Mouse (Mus musculus): ENCODE results near the gene Myg1. TPM values are rescaled to one million over a fixed set of nuclear protein-coding genes. Genes with fewer than 3 reads are reported as not detected.

Gene Myg1
- polyA plus RNA-seq, 1 experiment from 2014 or later, result 99.2 TPM

- ATAC-seq (ENCODE audit: low read depth), result no peak
- 92% methylated on average over 10 of the region's 10 CpGs for WGBS
- no peaks in the 10 kb centered on the region for H3K4me1 ChIP-seq (ENCODE audit: control insufficient read depth, insufficient read depth, low read length)
- no peaks in the 10 kb centered on the region for H3K9me3 ChIP-seq (ENCODE audit: control insufficient read depth, low read length)
- H3K27me3 ChIP-seq (ENCODE audit: control insufficient read depth, insufficient read depth, low read length), result no peaks in the 10 kb centered on the region
- H3K36me3 ChIP-seq (ENCODE audit: control insufficient read depth, insufficient read depth, low read length), result no peaks in the 10 kb centered on the region
- no peak overlapping the region for H3K4me2 ChIP-seq (ENCODE audit: low read depth, low read length)
- no peak overlapping the region for H3K4me3 ChIP-seq (ENCODE audit: low read depth, low read length)
- H3K9ac ChIP-seq (replicated peaks; ENCODE audit: low read depth, low read length), result no peak overlapping the region
- H3K27ac ChIP-seq (ENCODE audit: low read depth, low read length), result no peak overlapping the region
Observed at GRCm38 (mm10) chr15:102310074-102310845, 21.2 kb upstream of the Myg1 start.

- H3K4me3 ChIP-seq (ENCODE audit: low read depth, low read length), result no peak overlapping the region
- H3K27ac ChIP-seq (ENCODE audit: low read depth, low read length), result no peak overlapping the region
- no peak overlapping the region for H3K9ac ChIP-seq (replicated peaks; ENCODE audit: low read depth, low read length)
- no peaks in the 10 kb centered on the region for H3K4me1 ChIP-seq (ENCODE audit: control insufficient read depth, insufficient read depth, low read length)
- no peaks in the 10 kb centered on the region for H3K27me3 ChIP-seq (ENCODE audit: control insufficient read depth, insufficient read depth, low read length)
- no peak for ATAC-seq (ENCODE audit: low read depth)
- no peaks in the 10 kb centered on the region for H3K36me3 ChIP-seq (ENCODE audit: control insufficient read depth, insufficient read depth, low read length)
- H3K9me3 ChIP-seq (ENCODE audit: control insufficient read depth, low read length), result no peaks in the 10 kb centered on the region
- H3K4me2 ChIP-seq (ENCODE audit: low read depth, low read length), result no peak overlapping the region
Observed at GRCm38 (mm10) chr15:102311489-102311888, 20.0 kb upstream of the Myg1 start.

GRCm38 (mm10) chr15:102315292-102315691, 16.2 kb upstream of the Myg1 start:
- ATAC-seq (ENCODE audit: low read depth), result no peak
- Histone ChIP-seq H3K27me3 (ENCODE audit: control insufficient read depth, insufficient read depth, low read length) (no peaks in the 10 kb centered on the region), H3K27ac (ENCODE audit: low read depth, low read length) (no peak overlapping the region), H3K4me1 (ENCODE audit: control insufficient read depth, insufficient read depth, low read length) (no peaks in the 10 kb centered on the region), H3K4me2 (ENCODE audit: low read depth, low read length) (no peak overlapping the region), H3K4me3 (ENCODE audit: low read depth, low read length) (no peak overlapping the region), H3K9me3 (ENCODE audit: control insufficient read depth, low read length) (no peaks in the 10 kb centered on the region), H3K9ac (replicated peaks; ENCODE audit: low read depth, low read length) (no peak overlapping the region), H3K36me3 (ENCODE audit: control insufficient read depth, insufficient read depth, low read length) (no peaks in the 10 kb centered on the region)
- 88% methylated on average over 8 of the region's 8 CpGs for WGBS

- no peaks in the 10 kb centered on the region for H3K36me3 ChIP-seq (ENCODE audit: control insufficient read depth, insufficient read depth, low read length)
- no peak overlapping the region for H3K27ac ChIP-seq (ENCODE audit: low read depth, low read length)
- no peaks in the 10 kb centered on the region for H3K4me1 ChIP-seq (ENCODE audit: control insufficient read depth, insufficient read depth, low read length)
- no peak overlapping the region for H3K4me3 ChIP-seq (ENCODE audit: low read depth, low read length)
- H3K4me2 ChIP-seq (ENCODE audit: low read depth, low read length), result no peak overlapping the region
- no peaks in the 10 kb centered on the region for H3K27me3 ChIP-seq (ENCODE audit: control insufficient read depth, insufficient read depth, low read length)
- ATAC-seq (ENCODE audit: low read depth), result 0 out of 2 replicates have a peak, but pooled peaks have one; percentile 41
- WGBS, result 88% methylated on average over 6 of the region's 6 CpGs
- no peaks in the 10 kb centered on the region for H3K9me3 ChIP-seq (ENCODE audit: control insufficient read depth, low read length)
- H3K9ac ChIP-seq (replicated peaks; ENCODE audit: low read depth, low read length), result no peak overlapping the region
Observed at GRCm38 (mm10) chr15:102316263-102316662, 15.2 kb upstream of the Myg1 start.

GRCm38 (mm10) chr15:102324654-102325473, 6.6 kb upstream of the Myg1 start:
- WGBS, result 77% methylated on average over 12 of the region's 12 CpGs
- Histone ChIP-seq H3K27me3 (ENCODE audit: control insufficient read depth, insufficient read depth, low read length) (no peaks in the 10 kb centered on the region), H3K9me3 (ENCODE audit: control insufficient read depth, low read length) (no peaks in the 10 kb centered on the region), H3K27ac (ENCODE audit: low read depth, low read length) (no peak overlapping the region), H3K4me1 (ENCODE audit: control insufficient read depth, insufficient read depth, low read length) (peaks cover 9% of the 10 kb centered on the region), H3K36me3 (ENCODE audit: control insufficient read depth, insufficient read depth, low read length) (no peaks in the 10 kb centered on the region; the same call in 1 of the 2 replicates), H3K4me3 (ENCODE audit: low read depth, low read length) (peak overlapping the region; percentile 71; the same call in 1 of the 2 replicates), H3K4me2 (ENCODE audit: low read depth, low read length) (no peak overlapping the region; the same call in 1 of the 2 replicates), H3K9ac (replicated peaks; ENCODE audit: low read depth, low read length) (no peak overlapping the region)
- ATAC-seq (ENCODE audit: low read depth), result no peak

GRCm38 (mm10) chr15:102326022-102326576, 5.4 kb upstream of the Myg1 start, which contains the start of gene Pfdn5:
Gene Pfdn5, plus strand, starts transcription at chr15:102326116.
- Histone ChIP-seq H3K27me3 (ENCODE audit: control insufficient read depth, insufficient read depth, low read length) (no peaks in the 10 kb centered on the region), H3K4me1 (ENCODE audit: control insufficient read depth, insufficient read depth, low read length) (peaks cover 9% of the 10 kb centered on the region), H3K27ac (ENCODE audit: low read depth, low read length) (peak within 1 kb of the TSS; percentile 64), H3K4me2 (ENCODE audit: low read depth, low read length) (peak within 1 kb of the TSS; percentile 63), H3K36me3 (ENCODE audit: control insufficient read depth, insufficient read depth, low read length) (no peaks in the 10 kb centered on the region; the same call in none of the 2 replicates), H3K9ac (replicated peaks; ENCODE audit: low read depth, low read length) (peak within 1 kb of the TSS; percentile 75), H3K9me3 (ENCODE audit: control insufficient read depth, low read length) (no peaks in the 10 kb centered on the region), H3K4me3 (ENCODE audit: low read depth, low read length) (peak within 1 kb of the TSS; percentile 71)
- peak; percentile 92 for ATAC-seq (ENCODE audit: low read depth)
- WGBS, result under 1% methylated on average over 40 of the region's 40 CpGs

GRCm38 (mm10) chr15:102326892-102327291, 4.6 kb upstream of the Myg1 start:
- peaks cover 13% of the 10 kb centered on the region for H3K4me1 ChIP-seq (ENCODE audit: control insufficient read depth, insufficient read depth, low read length)
- 75% methylated on average over 8 of the region's 8 CpGs for WGBS
- ATAC-seq (ENCODE audit: low read depth), result no peak
- no peaks in the 10 kb centered on the region; the same call in none of the 2 replicates for H3K36me3 ChIP-seq (ENCODE audit: control insufficient read depth, insufficient read depth, low read length)
- H3K27me3 ChIP-seq (ENCODE audit: control insufficient read depth, insufficient read depth, low read length), result no peaks in the 10 kb centered on the region
- H3K4me2 ChIP-seq (ENCODE audit: low read depth, low read length), result peak overlapping the region; percentile 63
- no peak overlapping the region for H3K27ac ChIP-seq (ENCODE audit: low read depth, low read length)
- peak overlapping the region; percentile 71 for H3K4me3 ChIP-seq (ENCODE audit: low read depth, low read length)
- H3K9ac ChIP-seq (replicated peaks; ENCODE audit: low read depth, low read length), result peak overlapping the region; percentile 75
- H3K9me3 ChIP-seq (ENCODE audit: control insufficient read depth, low read length), result no peaks in the 10 kb centered on the region

- Histone ChIP-seq H3K27ac (ENCODE audit: low read depth, low read length) (no peak overlapping the region), H3K4me2 (ENCODE audit: low read depth, low read length) (no peak overlapping the region), H3K9me3 (ENCODE audit: control insufficient read depth, low read length) (no peaks in the 10 kb centered on the region), H3K9ac (replicated peaks; ENCODE audit: low read depth, low read length) (no peak overlapping the region), H3K4me3 (ENCODE audit: low read depth, low read length) (no peak overlapping the region), H3K27me3 (ENCODE audit: control insufficient read depth, insufficient read depth, low read length) (no peaks in the 10 kb centered on the region), H3K4me1 (ENCODE audit: control insufficient read depth, insufficient read depth, low read length) (peaks cover 11% of the 10 kb centered on the region), H3K36me3 (ENCODE audit: control insufficient read depth, insufficient read depth, low read length) (peaks cover 41% of the 10 kb centered on the region)
- no peak for ATAC-seq (ENCODE audit: low read depth)
- 92% methylated on average over 8 of the region's 8 CpGs for WGBS
Observed at GRCm38 (mm10) chr15:102335254-102335653, 3.7 kb downstream of the Myg1 start.
